Mouse (Mus musculus) limb, embryonic 13.5 days (tissue): ENCODE measurements at regions not wholly inside any gene's neighbourhood (a gene's known extent, or its start where the extent isn't known, plus 50 kb on each side); places are given as distances from the start of the nearest gene placed in this dataset.
A peak's percentile ranks its signal among the peaks of the same experiment; 100 is the strongest.

Experiments used
- ATAC-seq: fragments of 200-750 bp; cut with Nextera tagmentation; 2 replicates; pipeline ENCODE4 v1.8.0; 2017; ENCODE audit warnings: low read depth, moderate number of reproducible peaks, moderate TSS enrichment; ENCODE audit not compliant: low FRiP score
- H3K27ac ChIP-seq: fragments of 300-500 bp; sonication (generic); 2 replicates; pipeline ENCODE4 v1.5.1; 2015; ENCODE audit warnings: inconsistent platforms, mild to moderate bottlenecking, moderate library complexity
- H3K27me3 ChIP-seq: fragments of 300-500 bp; sonication (generic); 2 replicates; pipeline ENCODE4 v1.6.1; 2015; ENCODE audit warnings: mild to moderate bottlenecking, inconsistent platforms
- H3K36me3 ChIP-seq: fragments of 300-500 bp; sonication (generic); 2 replicates; pipeline ENCODE4 v1.6.1; 2015; ENCODE audit warnings: inconsistent platforms, mild to moderate bottlenecking, moderate library complexity
- H3K4me1 ChIP-seq: fragments of 300-500 bp; sonication (generic); 2 replicates; pipeline ENCODE4 v1.6.1; 2015; ENCODE audit warnings: inconsistent platforms
- H3K4me2 ChIP-seq: fragments of 300-500 bp; sonication (generic); replicated peaks from 2 replicates; pipeline ENCODE4 v1.6.1; 2015; ENCODE audit warnings: inconsistent platforms, mild to moderate bottlenecking, moderate library complexity
- H3K4me3 ChIP-seq: fragments of 300-500 bp; sonication (generic); 2 replicates; pipeline ENCODE4 v1.5.1; 2015; ENCODE audit warnings: moderate library complexity, mild to moderate bottlenecking, inconsistent platforms
- H3K9ac ChIP-seq: fragments of 300-500 bp; sonication (generic); 2 replicates; pipeline ENCODE4 v1.6.1; 2015; ENCODE audit warnings: mild to moderate bottlenecking, inconsistent platforms
- H3K9me3 ChIP-seq: fragments of 300-500 bp; sonication (generic); 2 replicates; pipeline ENCODE4 v1.6.1; 2016; ENCODE audit warnings: inconsistent platforms
- WGBS: fragments of 180-500 bp; shearing (Covaris S2); methylation state at CpG from one replicate; pipeline ENCODE4 v1.1.7; 2015; 5-methylcytosine and 5-hydroxymethylcytosine counted together

- Histone ChIP-seq H3K4me1 (peaks cover 21% of the 10 kb centered on the region), H3K4me3 (no peak overlapping the region), H3K9me3 (no peaks in the 10 kb centered on the region), H3K36me3 (no peaks in the 10 kb centered on the region), H3K9ac (no peak overlapping the region), H3K27ac (no peak overlapping the region), H3K4me2 (no peak overlapping the region), H3K27me3 (0 out of 2 replicates have a peak, but pooled peaks cover 3% of the 10 kb centered on the region)
- 58% methylated on average over 6 of the region's 6 CpGs for WGBS
- ATAC-seq, result no peak
These were observed 177.2 kb downstream of the Enc1 start for GRCm38 (mm10) chr13:97418081-97418480.

GRCm38 (mm10) chr13:97415927-97416709, 175.2 kb downstream of the Enc1 start:
- Histone ChIP-seq H3K4me1 (peaks cover 30% of the 10 kb centered on the region), H3K27ac (no peak overlapping the region), H3K27me3 (0 out of 2 replicates have a peak, but pooled peaks cover 3% of the 10 kb centered on the region), H3K4me2 (no peak overlapping the region), H3K4me3 (no peak overlapping the region), H3K36me3 (no peaks in the 10 kb centered on the region), H3K9ac (no peak overlapping the region), H3K9me3 (no peaks in the 10 kb centered on the region)
- WGBS, result 54% methylated on average over 10 of the region's 10 CpGs
- ATAC-seq, result no peak

- Histone ChIP-seq H3K27me3 (0 out of 2 replicates have a peak, but pooled peaks cover 3% of the 10 kb centered on the region), H3K27ac (no peak overlapping the region), H3K4me1 (peaks cover 37% of the 10 kb centered on the region), H3K9ac (no peak overlapping the region), H3K9me3 (no peaks in the 10 kb centered on the region), H3K4me2 (no peak overlapping the region), H3K4me3 (no peak overlapping the region), H3K36me3 (no peaks in the 10 kb centered on the region)
- WGBS, result 78% methylated on average over 2 of the region's 2 CpGs
- ATAC-seq, result no peak
These were observed 174.5 kb downstream of the Enc1 start for GRCm38 (mm10) chr13:97415381-97415780.

GRCm38 (mm10) chr13:97412151-97412550, 171.2 kb downstream of the Enc1 start:
- H3K4me3 ChIP-seq, result no peak overlapping the region
- WGBS, result 52% methylated on average over 4 of the region's 4 CpGs
- no peak for ATAC-seq
- H3K4me1 ChIP-seq, result peaks cover 37% of the 10 kb centered on the region
- no peak overlapping the region for H3K4me2 ChIP-seq
- H3K36me3 ChIP-seq, result no peaks in the 10 kb centered on the region
- H3K27ac ChIP-seq, result no peak overlapping the region
- no peak overlapping the region for H3K9ac ChIP-seq
- H3K27me3 ChIP-seq, result 0 out of 2 replicates have a peak, but pooled peaks cover 3% of the 10 kb centered on the region
- no peaks in the 10 kb centered on the region for H3K9me3 ChIP-seq

GRCm38 (mm10) chr13:97410550-97411201, 169.8 kb downstream of the Enc1 start:
- H3K4me3 ChIP-seq, result no peak overlapping the region
- H3K27ac ChIP-seq, result no peak overlapping the region
- H3K36me3 ChIP-seq, result no peaks in the 10 kb centered on the region
- 0 out of 2 replicates have a peak, but pooled peaks cover 3% of the 10 kb centered on the region for H3K27me3 ChIP-seq
- H3K4me1 ChIP-seq, result peaks cover 46% of the 10 kb centered on the region
- no peak overlapping the region for H3K9ac ChIP-seq
- 17% methylated on average over 9 of the region's 9 CpGs for WGBS
- ATAC-seq, result peak; percentile 49; the same call in 1 of the 2 replicates
- 0 out of 2 replicates have a peak overlapping the region, but pooled peaks have one; percentile 12 for H3K4me2 ChIP-seq
- H3K9me3 ChIP-seq, result no peaks in the 10 kb centered on the region

GRCm38 (mm10) chr13:97409891-97410525, 169.1 kb downstream of the Enc1 start:
- Histone ChIP-seq H3K27ac (no peak overlapping the region), H3K9ac (no peak overlapping the region), H3K36me3 (no peaks in the 10 kb centered on the region), H3K9me3 (no peaks in the 10 kb centered on the region), H3K27me3 (no peaks in the 10 kb centered on the region), H3K4me2 (no peak overlapping the region), H3K4me3 (no peak overlapping the region), H3K4me1 (peaks cover 46% of the 10 kb centered on the region)
- ATAC-seq, result no peak; the same call in 1 of the 2 replicates
- 63% methylated on average over 6 of the region's 6 CpGs for WGBS

GRCm38 (mm10) chr13:97409291-97409780, 168.4 kb downstream of the Enc1 start:
- Histone ChIP-seq H3K4me3 (no peak overlapping the region), H3K9ac (no peak overlapping the region), H3K4me2 (no peak overlapping the region), H3K36me3 (no peaks in the 10 kb centered on the region), H3K27ac (no peak overlapping the region), H3K27me3 (no peaks in the 10 kb centered on the region), H3K9me3 (no peaks in the 10 kb centered on the region), H3K4me1 (peaks cover 46% of the 10 kb centered on the region)
- ATAC-seq, result no peak
- WGBS, result 28% methylated on average over 8 of the region's 8 CpGs

GRCm38 (mm10) chr13:97408414-97409290, 167.7 kb downstream of the Enc1 start:
- Histone ChIP-seq H3K4me1 (peaks cover 46% of the 10 kb centered on the region), H3K9ac (no peak overlapping the region), H3K4me2 (no peak overlapping the region), H3K27ac (no peak overlapping the region), H3K9me3 (no peaks in the 10 kb centered on the region), H3K36me3 (no peaks in the 10 kb centered on the region), H3K4me3 (no peak overlapping the region), H3K27me3 (no peaks in the 10 kb centered on the region)
- no peak for ATAC-seq
- 80% methylated on average over 22 of the region's 22 CpGs for WGBS

- no peaks in the 10 kb centered on the region for H3K27me3 ChIP-seq
- H3K4me3 ChIP-seq, result no peak overlapping the region
- no peaks in the 10 kb centered on the region for H3K9me3 ChIP-seq
- H3K9ac ChIP-seq, result no peak overlapping the region
- no peak overlapping the region for H3K4me2 ChIP-seq
- peaks cover 46% of the 10 kb centered on the region for H3K4me1 ChIP-seq
- 44% methylated on average over 2 of the region's 2 CpGs for WGBS
- no peaks in the 10 kb centered on the region for H3K36me3 ChIP-seq
- ATAC-seq, result no peak
- H3K27ac ChIP-seq, result no peak overlapping the region
These were observed 166.9 kb downstream of the Enc1 start for GRCm38 (mm10) chr13:97407773-97408172.

GRCm38 (mm10) chr13:97406678-97407077, 165.8 kb downstream of the Enc1 start:
- H3K9me3 ChIP-seq, result no peaks in the 10 kb centered on the region
- H3K4me3 ChIP-seq, result no peak overlapping the region
- peak; percentile 22; the same call in 1 of the 2 replicates for ATAC-seq
- H3K9ac ChIP-seq, result no peak overlapping the region
- 36% methylated on average over 7 of the region's 7 CpGs for WGBS
- no peaks in the 10 kb centered on the region for H3K36me3 ChIP-seq
- H3K27me3 ChIP-seq, result no peaks in the 10 kb centered on the region
- no peak overlapping the region; the same call in 1 of the 2 replicates for H3K4me2 ChIP-seq
- H3K27ac ChIP-seq, result no peak overlapping the region
- peaks cover 41% of the 10 kb centered on the region for H3K4me1 ChIP-seq

GRCm38 (mm10) chr13:97402164-97402761, 161.4 kb downstream of the Enc1 start:
- WGBS, result 90% methylated on average over 10 of the region's 10 CpGs
- H3K9me3 ChIP-seq, result no peaks in the 10 kb centered on the region
- no peaks in the 10 kb centered on the region for H3K36me3 ChIP-seq
- no peak overlapping the region for H3K9ac ChIP-seq
- no peak overlapping the region for H3K4me3 ChIP-seq
- no peak overlapping the region for H3K4me2 ChIP-seq
- ATAC-seq, result no peak
- H3K4me1 ChIP-seq, result peaks cover 9% of the 10 kb centered on the region; the same call in 1 of the 2 replicates
- no peak overlapping the region for H3K27ac ChIP-seq
- H3K27me3 ChIP-seq, result no peaks in the 10 kb centered on the region
